Mouse (Mus musculus): ENCODE measurements around the gene Bag3.

GRCm38 (mm10) chr7:128540111-128540510 lies 16.7 kb downstream of the Bag3 start:
- no peak for TF ChIP-seq CTCF (IDR thresholded peaks at IDR 0.05; ENCODE audit: insufficient read depth, low read length)
- no peak for TF ChIP-seq POLR2A (IDR thresholded peaks at IDR 0.05; ENCODE audit: borderline replicate concordance, extremely low read depth, low read depth, low read length)
